Mouse (Mus musculus) limb, embryonic 15.5 days (tissue): ENCODE data around the gene Crlf1. TPM values are rescaled to one million over a fixed set of nuclear protein-coding genes. Genes with fewer than 3 reads are reported as not detected.

Experiments
- ATAC-seq: fragments of 200-750 bp; cut with Nextera tagmentation; 2 replicates; pipeline ENCODE4 v1.8.0; 2017; ENCODE audit warnings: low read depth, moderate TSS enrichment; ENCODE audit not compliant: insufficient number of reproducible peaks, low FRiP score, low TSS enrichment
- H3K27ac ChIP-seq: fragments of 300-500 bp; sonication (generic); 2 replicates; pipeline ENCODE4 v1.5.1; 2015; ENCODE audit warnings: moderate library complexity, mild to moderate bottlenecking, inconsistent platforms
- H3K27me3 ChIP-seq: fragments of 300-500 bp; sonication (generic); 2 replicates; pipeline ENCODE4 v1.6.1; 2015; ENCODE audit warnings: inconsistent platforms
- H3K36me3 ChIP-seq: fragments of 300-500 bp; sonication (generic); 2 replicates; pipeline ENCODE4 v1.6.1; 2015; ENCODE audit warnings: inconsistent platforms
- H3K4me1 ChIP-seq: fragments of 300-500 bp; sonication (generic); 2 replicates; pipeline ENCODE4 v1.6.1; 2015; ENCODE audit warnings: inconsistent platforms
- H3K4me2 ChIP-seq: fragments of 300-500 bp; sonication (generic); 2 replicates; pipeline ENCODE4 v1.6.1; 2015; ENCODE audit warnings: mild to moderate bottlenecking, inconsistent platforms
- H3K4me3 ChIP-seq: fragments of 300-500 bp; sonication (generic); 2 replicates; pipeline ENCODE4 v1.5.1; 2015; ENCODE audit warnings: mild to moderate bottlenecking, inconsistent platforms
- H3K9ac ChIP-seq: fragments of 300-500 bp; sonication (generic); 2 replicates; pipeline ENCODE4 v1.6.1; 2015; ENCODE audit warnings: inconsistent platforms
- H3K9me3 ChIP-seq: fragments of 300-500 bp; sonication (generic); 2 replicates; pipeline ENCODE4 v1.6.1; 2016; ENCODE audit warnings: inconsistent platforms
- WGBS: fragments of 180-500 bp; shearing (Covaris S2); methylation state at CpG from one replicate; pipeline ENCODE4 v1.1.7; 2015; 5-methylcytosine and 5-hydroxymethylcytosine counted together
- polyA plus RNA-seq: library from polyadenylated mRNA; unstranded; fragments of >200 nt; fragmentation: Nextera tagmentation; extraction: Ambion mirVana; gene quantifications from 2 replicates; pipeline ENCODE4 v1.2.1, GENCODE M21; 2015

Gene Crlf1
- polyA plus RNA-seq, 1 experiment from 2014 or later, result 97.7 TPM

- H3K27ac ChIP-seq, result no peak overlapping the region
- ATAC-seq, result no peak
- H3K36me3 ChIP-seq, result peaks cover 9% of the 10 kb centered on the region
- H3K9me3 ChIP-seq, result no peaks in the 10 kb centered on the region
- no peak overlapping the region for H3K4me3 ChIP-seq
- no peak overlapping the region for H3K9ac ChIP-seq
- H3K4me2 ChIP-seq, result no peak overlapping the region
- H3K27me3 ChIP-seq, result no peaks in the 10 kb centered on the region
- WGBS, result 71% methylated on average over 9 of the region's 9 CpGs
- peaks cover 29% of the 10 kb centered on the region for H3K4me1 ChIP-seq
Observed at GRCm38 (mm10) chr8:70460606-70461005, 32.4 kb upstream of the Crlf1 start.

- ATAC-seq, result peak; percentile 4; the same call in 1 of the 2 replicates
- WGBS, result 72% methylated on average over 16 of the region's 16 CpGs
- no peak overlapping the region for H3K4me3 ChIP-seq
- H3K9me3 ChIP-seq, result no peaks in the 10 kb centered on the region
- peaks cover 17% of the 10 kb centered on the region for H3K36me3 ChIP-seq
- H3K9ac ChIP-seq, result no peak overlapping the region
- peak overlapping the region; percentile 86 for H3K27ac ChIP-seq
- H3K4me2 ChIP-seq, result no peak overlapping the region
- H3K4me1 ChIP-seq, result peaks cover 39% of the 10 kb centered on the region
- H3K27me3 ChIP-seq, result no peaks in the 10 kb centered on the region
Observed at GRCm38 (mm10) chr8:70461765-70462515, 31.0 kb upstream of the Crlf1 start.

- Histone ChIP-seq H3K36me3 (peaks cover 17% of the 10 kb centered on the region), H3K4me1 (peaks cover 44% of the 10 kb centered on the region), H3K9ac (no peak overlapping the region), H3K27me3 (no peaks in the 10 kb centered on the region), H3K27ac (peak overlapping the region; percentile 86), H3K9me3 (no peaks in the 10 kb centered on the region), H3K4me2 (no peak overlapping the region), H3K4me3 (no peak overlapping the region)
- ATAC-seq, result no peak
- 41% methylated on average over 8 of the region's 8 CpGs for WGBS
Observed at GRCm38 (mm10) chr8:70462516-70462813, 30.5 kb upstream of the Crlf1 start.

GRCm38 (mm10) chr8:70463306-70463705 is 29.7 kb upstream of the Crlf1 start:
- H3K27ac ChIP-seq, result no peak overlapping the region
- no peak for ATAC-seq
- H3K4me3 ChIP-seq, result no peak overlapping the region
- H3K9ac ChIP-seq, result no peak overlapping the region
- peaks cover 17% of the 10 kb centered on the region for H3K36me3 ChIP-seq
- peaks cover 51% of the 10 kb centered on the region for H3K4me1 ChIP-seq
- 71% methylated on average over 4 of the region's 4 CpGs for WGBS
- no peaks in the 10 kb centered on the region for H3K27me3 ChIP-seq
- H3K9me3 ChIP-seq, result no peaks in the 10 kb centered on the region
- H3K4me2 ChIP-seq, result no peak overlapping the region

- Histone ChIP-seq H3K9me3 (no peaks in the 10 kb centered on the region), H3K27me3 (no peaks in the 10 kb centered on the region), H3K9ac (no peak overlapping the region), H3K4me1 (peaks cover 58% of the 10 kb centered on the region), H3K36me3 (peaks cover 17% of the 10 kb centered on the region), H3K27ac (no peak overlapping the region), H3K4me3 (no peak overlapping the region), H3K4me2 (no peak overlapping the region)
- WGBS, result 88% methylated on average over 6 of the region's 6 CpGs
- no peak for ATAC-seq
Observed at GRCm38 (mm10) chr8:70464162-70464561, 28.8 kb upstream of the Crlf1 start.

- WGBS, result 97% methylated on average over 4 of the region's 4 CpGs
- ATAC-seq, result no peak
- H3K36me3 ChIP-seq, result peaks cover 11% of the 10 kb centered on the region
Observed at GRCm38 (mm10) chr8:70465701-70466100, 27.3 kb upstream of the Crlf1 start.

GRCm38 (mm10) chr8:70466305-70466704 is 26.7 kb upstream of the Crlf1 start:
- peaks cover 62% of the 10 kb centered on the region for H3K4me1 ChIP-seq

More at GRCm38 (mm10) chr8:70465701-70466100, 27.3 kb upstream of the Crlf1 start:
- no peak overlapping the region for H3K4me3 ChIP-seq
- H3K27ac ChIP-seq, result no peak overlapping the region
- H3K9me3 ChIP-seq, result no peaks in the 10 kb centered on the region
- H3K27me3 ChIP-seq, result no peaks in the 10 kb centered on the region
- H3K9ac ChIP-seq, result no peak overlapping the region
- H3K4me2 ChIP-seq, result no peak overlapping the region
- H3K4me1 ChIP-seq, result peaks cover 64% of the 10 kb centered on the region

GRCm38 (mm10) chr8:70466771-70467170 is 26.2 kb upstream of the Crlf1 start:
- peaks cover 11% of the 10 kb centered on the region for H3K36me3 ChIP-seq
- no peaks in the 10 kb centered on the region for H3K27me3 ChIP-seq
- ATAC-seq, result no peak
- WGBS, result 54% methylated on average over 11 of the region's 11 CpGs
- no peak overlapping the region for H3K4me2 ChIP-seq
- H3K9me3 ChIP-seq, result no peaks in the 10 kb centered on the region
- H3K9ac ChIP-seq, result no peak overlapping the region
- no peak overlapping the region for H3K4me3 ChIP-seq
- H3K4me1 ChIP-seq, result peaks cover 57% of the 10 kb centered on the region
- H3K27ac ChIP-seq, result peak overlapping the region; percentile 57

More at GRCm38 (mm10) chr8:70466305-70466704, 26.7 kb upstream of the Crlf1 start:
- Histone ChIP-seq H3K27ac (0 out of 2 replicates have a peak overlapping the region, but pooled peaks have one; percentile 57), H3K9ac (no peak overlapping the region), H3K4me3 (no peak overlapping the region), H3K4me2 (no peak overlapping the region), H3K36me3 (peaks cover 11% of the 10 kb centered on the region), H3K9me3 (no peaks in the 10 kb centered on the region), H3K27me3 (no peaks in the 10 kb centered on the region)
- WGBS, result 87% methylated on average over 4 of the region's 4 CpGs
- ATAC-seq, result no peak

GRCm38 (mm10) chr8:70467229-70467725 is 25.7 kb upstream of the Crlf1 start:
- Histone ChIP-seq H3K27ac (peak overlapping the region; percentile 57), H3K4me2 (no peak overlapping the region), H3K9me3 (no peaks in the 10 kb centered on the region), H3K27me3 (no peaks in the 10 kb centered on the region), H3K36me3 (peaks cover 11% of the 10 kb centered on the region), H3K9ac (no peak overlapping the region), H3K4me3 (no peak overlapping the region), H3K4me1 (peaks cover 52% of the 10 kb centered on the region)
- WGBS, result 57% methylated on average over 5 of the region's 5 CpGs
- ATAC-seq, result no peak

- Histone ChIP-seq H3K36me3 (peaks cover 11% of the 10 kb centered on the region), H3K4me3 (no peak overlapping the region), H3K27ac (0 out of 2 replicates have a peak overlapping the region, but pooled peaks have one; percentile 1), H3K9ac (no peak overlapping the region), H3K4me2 (no peak overlapping the region), H3K4me1 (peaks cover 47% of the 10 kb centered on the region), H3K27me3 (no peaks in the 10 kb centered on the region), H3K9me3 (no peaks in the 10 kb centered on the region)
- no peak for ATAC-seq
- WGBS, result 52% methylated on average over 1 of the region's 1 CpGs
Observed at GRCm38 (mm10) chr8:70467907-70468306, 25.1 kb upstream of the Crlf1 start.

GRCm38 (mm10) chr8:70468733-70469132 is 24.2 kb upstream of the Crlf1 start:
- H3K36me3 ChIP-seq, result peaks cover 11% of the 10 kb centered on the region
- no peak overlapping the region for H3K4me3 ChIP-seq
- no peak for ATAC-seq
- no peak overlapping the region for H3K27ac ChIP-seq
- no peak overlapping the region for H3K9ac ChIP-seq
- peaks cover 40% of the 10 kb centered on the region for H3K4me1 ChIP-seq
- H3K27me3 ChIP-seq, result no peaks in the 10 kb centered on the region
- WGBS, result 87% methylated on average over 4 of the region's 4 CpGs
- H3K4me2 ChIP-seq, result no peak overlapping the region
- no peaks in the 10 kb centered on the region for H3K9me3 ChIP-seq

- H3K36me3 ChIP-seq, result peaks cover 11% of the 10 kb centered on the region
- no peak overlapping the region for H3K27ac ChIP-seq
- H3K4me3 ChIP-seq, result no peak overlapping the region
- no peaks in the 10 kb centered on the region for H3K9me3 ChIP-seq
- 54% methylated on average over 10 of the region's 10 CpGs for WGBS
- H3K27me3 ChIP-seq, result no peaks in the 10 kb centered on the region
- no peak overlapping the region for H3K4me2 ChIP-seq
- no peak; the same call in 1 of the 2 replicates for ATAC-seq
- peaks cover 40% of the 10 kb centered on the region for H3K4me1 ChIP-seq
- H3K9ac ChIP-seq, result no peak overlapping the region
Observed at GRCm38 (mm10) chr8:70469295-70469916, 23.6 kb upstream of the Crlf1 start.
